Mouse (Mus musculus): ENCODE measurements at regions not wholly inside any gene's neighbourhood (a gene's known extent, or its start where the extent isn't known, plus 50 kb on each side); places are given as distances from the start of the nearest gene placed in this dataset.

DNA sequence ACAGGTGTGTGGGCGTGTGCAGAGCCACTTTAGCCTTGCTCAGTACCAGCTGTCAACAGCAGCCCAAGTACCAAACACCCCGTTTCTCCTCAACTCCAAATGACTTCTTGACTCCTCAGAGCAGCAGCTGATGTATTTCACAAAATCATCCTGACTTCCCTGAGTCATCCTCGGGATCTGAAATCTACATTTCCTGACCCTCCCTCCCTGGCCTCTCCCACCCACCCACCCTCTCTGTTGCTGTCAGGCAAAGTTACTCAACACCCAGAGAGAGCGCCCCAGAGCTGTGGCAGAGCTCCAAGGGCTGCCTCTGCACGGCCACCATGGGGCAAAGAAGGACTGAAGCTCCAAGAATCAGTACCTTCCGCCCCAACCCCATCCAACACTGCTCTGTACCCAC is 83.5 kb upstream of the Cyp1b1 start:
- TF ChIP-seq CTCF (IDR thresholded peaks at IDR 0.05; ENCODE audit: control insufficient read depth, insufficient read depth, insufficient replicate concordance, low read depth, low read length), result no peak
- no peak for TF ChIP-seq POLR2A (IDR thresholded peaks at IDR 0.05; ENCODE audit: control insufficient read depth, low read depth, low read length)
